Mouse (Mus musculus) heart, embryonic 14.5 days (tissue): ENCODE data around the gene Dynlt1f. TPM values are rescaled to one million over a fixed set of nuclear protein-coding genes. Genes with fewer than 3 reads are reported as not detected.
"Not testable (repeated sequence)": the region's sequence is repeated elsewhere in the genome, so short reads cannot be mapped to it uniquely, and the experiment has no call there.

ENCODE experiments used
- ATAC-seq: fragments of 200-750 bp; cut with Nextera tagmentation; 2 replicates; pipeline ENCODE4 v1.8.0; 2017; ENCODE audit warnings: low read depth, moderate TSS enrichment; ENCODE audit not compliant: insufficient number of reproducible peaks, insufficient read depth, low FRiP score
- H3K27ac ChIP-seq, 2 experiments: fragments of 200-500 bp in 1 of 2; fragments of 300-500 bp in 1 of 2; sonication (generic) in 1 of 2; replicated peaks in 1 of 2; 2 replicates each; pipeline ENCODE4 v1.5.1; 2012 to 2014; ENCODE audit warnings: low read depth in 2 of 2, low read length in 2 of 2, control low read depth in 1 of 2, mild to moderate bottlenecking in 1 of 2, mixed read lengths in 1 of 2; ENCODE audit not compliant: control insufficient read depth in 1 of 2, insufficient read depth in 1 of 2
- H3K27me3 ChIP-seq: fragments of 300-500 bp; sonication (generic); 2 replicates; pipeline ENCODE4 v1.6.1; 2014; ENCODE audit warnings: mild to moderate bottlenecking, low read length, control low read depth; ENCODE audit not compliant: control insufficient read depth, insufficient read depth
- H3K36me3 ChIP-seq: fragments of 300-500 bp; sonication (generic); 2 replicates; pipeline ENCODE4 v1.6.1; 2014; ENCODE audit warnings: mild to moderate bottlenecking, control low read depth, low read length, mixed read lengths; ENCODE audit not compliant: control insufficient read depth, insufficient read depth
- H3K4me1 ChIP-seq, 2 experiments: fragments of 200-500 bp in 1 of 2; fragments of 300-500 bp in 1 of 2; sonication (generic) in 1 of 2; 2 replicates each; pipeline ENCODE4 v1.6.1; 2012 to 2014; ENCODE audit warnings: low read length in 2 of 2, control low read depth in 1 of 2, mixed read lengths in 1 of 2; ENCODE audit not compliant: control insufficient read depth in 2 of 2, insufficient read depth in 2 of 2
- H3K4me2 ChIP-seq: fragments of 300-500 bp; sonication (generic); 2 replicates; pipeline ENCODE4 v1.6.1; 2014; ENCODE audit warnings: mild to moderate bottlenecking, low read length
- H3K4me3 ChIP-seq, 2 experiments: fragments of 200-500 bp in 1 of 2; fragments of 300-500 bp in 1 of 2; sonication (generic) in 1 of 2; 2 replicates each; pipeline ENCODE4 v1.5.1; 2012 to 2014; ENCODE audit warnings: low read length in 2 of 2, mild to moderate bottlenecking in 2 of 2, control low read depth in 1 of 2, low read depth in 1 of 2, moderate library complexity in 1 of 2; ENCODE audit not compliant: control insufficient read depth in 1 of 2, insufficient read depth in 1 of 2
- H3K9ac ChIP-seq: fragments of 300-500 bp; sonication (generic); 2 replicates; pipeline ENCODE4 v1.6.1; 2014; ENCODE audit warnings: mild to moderate bottlenecking, low read length
- H3K9me3 ChIP-seq: fragments of 300-500 bp; sonication (generic); 2 replicates; pipeline ENCODE4 v1.6.1; 2016; ENCODE audit warnings: low read length, control low read depth; ENCODE audit not compliant: control insufficient read depth
- WGBS: fragments of 180-500 bp; shearing (Covaris S2); extraction: QIAGEN DNeasy Blood & Tissue Kit; methylation state at CpG from one replicate; pipeline ENCODE4 v1.1.7; 2014; 5-methylcytosine and 5-hydroxymethylcytosine counted together
- polyA plus RNA-seq: library from polyadenylated mRNA; unstranded; fragments of >200 nt; fragmentation: Nextera tagmentation; extraction: Ambion mirVana; gene quantifications from 2 replicates; pipeline ENCODE4 v1.2.1, GENCODE M21; 2014

The Dynlt1f gene
- polyA plus RNA-seq, 1 experiment from 2014 or later = 265 TPM

DNA sequence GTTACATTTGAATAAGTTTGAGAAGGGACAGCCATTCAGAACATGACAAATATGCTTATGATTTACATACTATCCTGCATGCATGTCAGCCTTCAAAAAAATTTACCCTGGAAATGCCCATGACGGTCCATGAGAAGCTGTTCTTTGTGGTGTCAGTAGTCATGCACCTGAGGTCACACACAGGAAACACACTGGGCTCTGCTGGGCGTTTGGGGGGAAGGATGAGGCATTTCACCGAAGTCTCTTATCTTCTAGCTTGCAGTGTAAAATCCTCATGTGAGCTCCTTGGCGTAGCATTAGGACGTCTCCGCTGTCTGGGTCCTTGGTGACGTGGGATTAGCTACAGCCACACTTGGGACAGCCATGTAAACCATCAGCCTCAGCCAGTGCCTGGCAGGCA, 3.1 kb upstream of the Dynlt1f start, which contains the start of gene Sytl3:
Sytl3 (plus strand) TSS at position 293 of the 400 bp plus-strand sequence.
- 76% methylated on average over 3 of the region's 7 CpGs for WGBS
- not testable (repeated sequence) for H3K4me2 ChIP-seq, H3K27me3 ChIP-seq, H3K4me3 ChIP-seq, ATAC-seq, H3K9ac ChIP-seq, H3K36me3 ChIP-seq, H3K4me1 ChIP-seq, H3K27ac ChIP-seq, H3K9me3 ChIP-seq

DNA sequence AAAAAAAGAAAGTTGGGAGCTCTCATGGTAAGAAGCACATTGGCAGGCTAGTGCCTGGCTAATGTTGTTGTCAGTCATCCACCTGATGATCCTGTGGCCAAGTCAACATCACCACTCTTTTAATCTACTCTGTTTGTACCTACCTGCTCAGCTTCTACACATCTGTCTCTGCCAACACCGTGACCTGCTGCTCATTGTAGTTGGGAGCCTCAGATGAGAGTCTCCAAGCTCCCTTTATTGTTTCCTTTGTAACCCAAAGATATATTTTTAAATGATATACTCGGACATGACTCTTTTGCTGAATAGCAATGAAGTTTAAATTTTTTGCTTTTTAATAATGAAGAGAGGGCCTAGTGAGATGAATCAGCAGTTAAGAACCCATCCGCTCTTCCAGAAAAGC, 771 bp upstream of the Dynlt1f start:
- ATAC-seq, H3K9me3 ChIP-seq, H3K27me3 ChIP-seq, H3K36me3 ChIP-seq, H3K4me3 ChIP-seq, H3K4me2 ChIP-seq, H3K27ac ChIP-seq, H3K9ac ChIP-seq, H3K4me1 ChIP-seq: not testable (repeated sequence)
- 95% methylated on average over 1 of the region's 3 CpGs for WGBS

DNA sequence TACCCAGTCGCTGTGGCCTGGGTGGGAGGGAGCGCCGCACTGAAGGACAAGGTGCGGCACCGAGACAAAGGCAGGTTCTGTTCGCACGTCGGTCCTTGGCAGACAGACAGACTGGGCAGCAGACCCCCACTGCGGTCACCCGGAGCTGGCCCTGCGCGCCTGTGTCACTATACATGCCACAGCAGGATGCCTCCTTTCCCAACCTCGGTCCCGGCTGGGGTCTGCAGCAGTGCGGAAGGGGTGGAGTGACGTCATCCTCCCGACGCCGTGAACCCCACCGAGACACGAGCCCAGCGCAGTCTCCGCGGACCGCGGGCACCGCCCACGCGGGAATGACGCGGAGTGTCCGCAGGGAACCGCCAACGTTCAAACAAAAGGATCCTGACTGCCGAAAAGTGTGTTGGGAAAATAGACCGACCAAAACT, 601 bp downstream of the Dynlt1f start:
- H3K4me1 ChIP-seq, H3K27me3 ChIP-seq, H3K36me3 ChIP-seq, H3K9me3 ChIP-seq: not testable (repeated sequence)
- peak overlapping the region; percentile 51 to 78 for H3K4me3 ChIP-seq
- H3K27ac ChIP-seq = peak overlapping the region; percentile 57 to 72; a peak in 3 of 4 replicates
- ATAC-seq = peak; percentile 73
- H3K4me2 ChIP-seq = peak overlapping the region; percentile 60
- WGBS = 0% methylated on average over 34 of the region's 36 CpGs
- peak overlapping the region; percentile 76 for H3K9ac ChIP-seq

- not testable (repeated sequence) for H3K9me3 ChIP-seq, H3K27me3 ChIP-seq, ATAC-seq, H3K27ac ChIP-seq, H3K4me1 ChIP-seq, H3K4me3 ChIP-seq, H3K9ac ChIP-seq, H3K4me2 ChIP-seq, H3K36me3 ChIP-seq
- WGBS = 79% methylated on average over 4 of the region's 5 CpGs
Observed at GRCm38 (mm10) chr17:6653341-6653946, 2.3 kb downstream of the Dynlt1f start.

DNA sequence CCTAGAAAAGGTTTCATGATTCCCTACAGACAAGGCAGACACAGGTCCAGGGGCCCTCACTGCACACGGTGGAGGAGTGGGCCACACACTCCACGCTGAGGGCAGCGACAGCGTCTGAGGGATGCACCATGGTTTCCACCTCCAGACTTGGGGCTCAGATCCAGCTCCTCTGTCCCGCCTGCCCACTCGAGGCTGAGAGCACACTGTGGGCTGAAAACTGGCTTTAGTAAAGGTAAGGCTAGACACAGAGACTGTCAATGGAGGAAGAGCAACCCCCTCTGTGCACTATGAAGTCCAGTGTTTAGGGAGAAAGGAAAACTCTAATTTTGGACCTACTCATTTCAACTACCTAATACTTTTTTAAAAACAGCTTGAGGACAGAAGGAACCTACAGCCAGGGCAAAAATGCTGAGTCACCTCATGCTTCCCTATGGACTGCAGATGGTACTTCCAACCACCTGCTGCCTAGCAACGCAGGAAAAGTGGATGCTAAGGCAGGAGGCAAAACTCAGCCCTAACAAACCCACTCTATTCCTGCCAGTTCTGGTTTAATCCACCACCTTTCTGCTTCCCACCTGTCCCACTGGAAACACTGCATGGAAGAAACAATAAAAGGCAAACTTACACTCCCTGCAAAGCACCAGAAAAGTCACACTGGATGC, 4.7 kb downstream of the Dynlt1f start:
- not testable (repeated sequence) for H3K9me3 ChIP-seq, ATAC-seq, H3K4me2 ChIP-seq, H3K36me3 ChIP-seq, H3K4me3 ChIP-seq, H3K4me1 ChIP-seq, H3K27ac ChIP-seq, H3K27me3 ChIP-seq, H3K9ac ChIP-seq
- 88% methylated on average over 4 of the region's 7 CpGs for WGBS

GRCm38 (mm10) chr17:6647452-6647851, 8.2 kb downstream of the Dynlt1f start:
- H3K36me3 ChIP-seq, H3K9ac ChIP-seq, H3K9me3 ChIP-seq, H3K4me1 ChIP-seq, H3K4me3 ChIP-seq, H3K4me2 ChIP-seq, H3K27me3 ChIP-seq, ATAC-seq, H3K27ac ChIP-seq: not testable (repeated sequence)
- 95% methylated on average over 3 of the region's 3 CpGs for WGBS

- H3K9me3 ChIP-seq, H3K27ac ChIP-seq, ATAC-seq, H3K27me3 ChIP-seq, H3K4me3 ChIP-seq, H3K9ac ChIP-seq, H3K4me1 ChIP-seq, H3K36me3 ChIP-seq, H3K4me2 ChIP-seq: not testable (repeated sequence)
- WGBS = 96% methylated on average over 7 of the region's 8 CpGs
Observed at GRCm38 (mm10) chr17:6646841-6647240, 8.9 kb downstream of the Dynlt1f start.

GRCm38 (mm10) chr17:6645668-6646067, 10.0 kb downstream of the Dynlt1f start:
- WGBS = 78% methylated on average over 3 of the region's 4 CpGs
- H3K27me3 ChIP-seq, H3K4me3 ChIP-seq, ATAC-seq, H3K4me2 ChIP-seq, H3K27ac ChIP-seq, H3K9me3 ChIP-seq, H3K4me1 ChIP-seq, H3K36me3 ChIP-seq, H3K9ac ChIP-seq: not testable (repeated sequence)
